Mouse (Mus musculus) G1E (cell line): ENCODE measurements around the gene Pfdn2. TPM values are rescaled to one million over a fixed set of nuclear protein-coding genes. Genes with fewer than 3 reads are reported as not detected.
"Not testable (repeated sequence)": the region's sequence is repeated elsewhere in the genome, so short reads cannot be mapped to it uniquely, and the experiment has no call there.

ENCODE experiments used
- ATAC-seq: 2 replicates; pipeline ENCODE4 v1.8.0; 2016; ENCODE audit warnings: mild to moderate bottlenecking; ENCODE audit not compliant: insufficient number of reproducible peaks, poor library complexity, low FRiP score, severe bottlenecking; ENCODE audit errors: extremely low read depth
- DNase-seq: peaks from one replicate; pipeline ENCODE4 v3.0.0; 2012; ENCODE audit warnings: low spot score
- H3K27me3 ChIP-seq: 2 replicates; pipeline ENCODE4 v1.6.1; 2012; ENCODE audit warnings: mild to moderate bottlenecking, low read length, inconsistent platforms; ENCODE audit not compliant: insufficient read depth
- H3K36me3 ChIP-seq: replicated peaks from 2 replicates; pipeline ENCODE3; 2012; ENCODE audit warnings: mild to moderate bottlenecking, inconsistent platforms
- H3K4me1 ChIP-seq: 2 replicates; pipeline ENCODE4 v1.6.1; 2012; ENCODE audit warnings: low read depth, low read length, inconsistent platforms, mixed read lengths; ENCODE audit not compliant: insufficient read depth
- H3K4me3 ChIP-seq: 2 replicates; pipeline ENCODE4 v1.5.1; 2012; ENCODE audit warnings: low read depth, mild to moderate bottlenecking, inconsistent platforms, low read length, moderate library complexity, mixed read lengths
- H3K9me3 ChIP-seq: replicated peaks from 2 replicates; pipeline ENCODE4 v1.6.1; 2012; ENCODE audit warnings: inconsistent platforms
- CTCF ChIP-seq: IDR thresholded peaks from 2 replicates; pipeline ENCODE4 v1.5.1; 2012; ENCODE audit warnings: low read depth, low read length, inconsistent platforms, mixed read lengths
- GATA1 ChIP-seq: IDR thresholded peaks from 2 replicates; pipeline ENCODE4 v1.6.1; 2012; ENCODE audit warnings: borderline replicate concordance, low read length, inconsistent platforms, mixed read lengths
- GATA2 ChIP-seq: IDR thresholded peaks from 2 replicates; pipeline ENCODE4 v1.6.1; 2012; ENCODE audit warnings: low read depth, low read length, inconsistent platforms, borderline replicate concordance
- POLR2AphosphoS5 ChIP-seq: IDR thresholded peaks from 2 replicates; pipeline ENCODE4 v1.6.1; 2012; ENCODE audit warnings: low read depth, low read length, inconsistent platforms; ENCODE audit not compliant: insufficient replicate concordance
- TAL1 ChIP-seq: conservative IDR thresholded peaks from 2 replicates; pipeline ENCODE4 v1.6.1; 2012; ENCODE audit warnings: low read depth, low read length, inconsistent platforms, mixed read lengths
- polyA plus RNA-seq: library from polyadenylated mRNA; stranded (reverse); fragments of >175 nt; gene quantifications from 2 replicates; pipeline ENCODE4 v1.2.3, GENCODE M21; 2012
- total RNA-seq, 2 experiments: library from RNA; stranded (forward) in 1 of 2; stranded (reverse) in 1 of 2; fragments of 200-1000 nt in 1 of 2; fragments of >200 nt in 1 of 2; fragmentation: Nextera tagmentation in 1 of 2; gene quantifications; 2 replicates each; pipeline ENCODE4 v1.2.3; 2014 to 2017

The Pfdn2 gene
- total and polyA plus RNA-seq, 3 experiments, result 16.9 to 47.3 (median 22.3) TPM

DNA sequence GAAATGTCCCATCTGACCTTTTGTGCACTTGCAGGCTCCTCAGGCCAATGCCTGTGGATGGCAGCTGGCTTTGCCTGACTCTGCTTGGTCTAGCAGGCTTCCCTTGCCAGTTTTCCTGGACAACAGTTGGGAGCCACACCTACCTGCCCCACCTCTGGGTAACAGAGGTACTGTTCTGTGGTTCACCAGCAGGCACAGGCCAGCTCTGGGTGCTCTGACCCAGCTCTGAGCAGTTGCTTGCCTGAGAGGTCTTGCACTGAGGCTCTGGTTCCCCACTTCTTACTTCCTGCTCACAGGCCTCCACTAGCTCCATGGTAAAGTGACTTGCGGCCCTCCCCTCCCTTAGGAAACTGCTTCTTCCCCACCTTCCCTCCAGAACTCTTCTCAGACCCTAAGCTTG is 23.5 kb upstream of the Pfdn2 start:
- no peak overlapping the region for H3K4me3 ChIP-seq
- peaks cover 20% of the 10 kb centered on the region for H3K4me1 ChIP-seq
- no peak for ATAC-seq
- TF ChIP-seq GATA2, result no peak
- peaks cover 45% of the 10 kb centered on the region for H3K36me3 ChIP-seq
- no peak for DNase-seq
- H3K9me3 ChIP-seq, result no peaks in the 10 kb centered on the region
- no peaks in the 10 kb centered on the region for H3K27me3 ChIP-seq

DNA sequence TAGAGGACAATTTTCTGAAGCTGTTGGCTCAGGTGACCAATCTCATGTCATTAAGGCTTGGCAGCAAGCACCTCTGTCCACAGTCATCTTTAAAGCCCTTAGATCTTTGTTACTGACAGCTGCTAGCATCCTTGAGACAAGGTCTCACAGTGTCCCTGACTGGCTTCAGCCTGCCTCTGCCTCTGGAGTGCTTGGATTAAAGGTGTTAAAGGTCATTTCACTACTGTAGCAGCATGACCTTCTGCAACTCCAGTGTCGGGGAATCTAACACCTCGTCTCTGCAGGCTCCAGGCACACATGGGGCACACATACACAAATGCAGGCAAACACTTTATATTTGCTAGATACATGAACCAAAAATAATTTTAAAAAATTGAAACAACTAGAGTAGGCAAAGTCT is 19.9 kb upstream of the Pfdn2 start:
- Histone ChIP-seq H3K9me3 (no peaks in the 10 kb centered on the region), H3K27me3 (no peaks in the 10 kb centered on the region), H3K4me1 (peaks cover 37% of the 10 kb centered on the region), H3K4me3 (no peak overlapping the region), H3K36me3 (peaks cover 43% of the 10 kb centered on the region)
- no peak for DNase-seq
- TF ChIP-seq GATA1 (no peak), POLR2AphosphoS5 (no peak), CTCF (no peak), TAL1 (no peak), GATA2 (no peak)
- no peak for ATAC-seq

DNA sequence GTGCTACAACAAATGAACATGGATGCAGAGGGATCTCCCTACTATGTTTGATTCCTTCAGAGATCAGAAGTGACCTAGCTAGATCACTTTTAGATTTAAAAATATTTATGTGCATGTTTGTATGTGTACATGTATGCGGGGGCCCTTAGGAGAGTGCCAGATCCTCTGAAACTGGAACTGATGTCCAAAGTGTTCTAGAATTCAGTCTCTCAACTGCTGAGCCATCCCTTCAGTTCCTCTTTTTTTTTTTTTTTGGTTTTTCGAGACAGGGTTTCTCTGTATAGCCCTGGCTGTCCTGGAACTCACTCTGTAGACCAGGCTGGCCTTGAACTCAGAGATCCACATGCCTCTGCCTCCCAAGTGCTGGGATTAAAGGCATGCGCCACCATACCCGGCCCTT is 18.9 kb upstream of the Pfdn2 start:
- not testable (repeated sequence) for DNase-seq, H3K4me3 ChIP-seq, ATAC-seq, H3K9me3 ChIP-seq, H3K27me3 ChIP-seq
- H3K36me3 ChIP-seq, result peaks cover 46% of the 10 kb centered on the region
- H3K4me1 ChIP-seq, result peaks cover 45% of the 10 kb centered on the region

DNA sequence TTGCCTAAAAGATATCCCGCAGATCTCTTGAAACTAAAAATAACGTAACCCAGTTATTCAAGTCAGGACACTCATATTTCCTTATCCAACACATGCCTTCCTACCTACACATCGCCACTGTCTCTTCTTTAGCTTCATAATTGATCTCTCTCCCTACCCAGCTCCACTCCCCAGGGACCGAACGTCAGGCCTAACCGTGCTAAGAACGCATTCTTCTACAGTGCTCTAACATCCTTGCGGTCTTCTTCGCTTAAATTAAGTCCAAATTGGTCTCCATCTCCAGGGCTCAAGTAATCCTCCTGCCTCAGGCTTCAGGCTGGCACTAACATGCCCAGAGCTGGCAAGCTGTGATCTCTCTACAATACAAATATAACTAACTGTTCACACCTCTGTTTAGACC is 17.2 kb upstream of the Pfdn2 start:
- DNase-seq, result no peak
- Histone ChIP-seq H3K9me3 (no peaks in the 10 kb centered on the region), H3K4me3 (peak overlapping the region; percentile 90), H3K36me3 (peaks cover 48% of the 10 kb centered on the region), H3K4me1 (peaks cover 49% of the 10 kb centered on the region), H3K27me3 (no peaks in the 10 kb centered on the region)
- TF ChIP-seq CTCF, result no peak
- no peak for TF ChIP-seq TAL1
- TF ChIP-seq GATA2, result no peak
- no peak for ATAC-seq

DNA sequence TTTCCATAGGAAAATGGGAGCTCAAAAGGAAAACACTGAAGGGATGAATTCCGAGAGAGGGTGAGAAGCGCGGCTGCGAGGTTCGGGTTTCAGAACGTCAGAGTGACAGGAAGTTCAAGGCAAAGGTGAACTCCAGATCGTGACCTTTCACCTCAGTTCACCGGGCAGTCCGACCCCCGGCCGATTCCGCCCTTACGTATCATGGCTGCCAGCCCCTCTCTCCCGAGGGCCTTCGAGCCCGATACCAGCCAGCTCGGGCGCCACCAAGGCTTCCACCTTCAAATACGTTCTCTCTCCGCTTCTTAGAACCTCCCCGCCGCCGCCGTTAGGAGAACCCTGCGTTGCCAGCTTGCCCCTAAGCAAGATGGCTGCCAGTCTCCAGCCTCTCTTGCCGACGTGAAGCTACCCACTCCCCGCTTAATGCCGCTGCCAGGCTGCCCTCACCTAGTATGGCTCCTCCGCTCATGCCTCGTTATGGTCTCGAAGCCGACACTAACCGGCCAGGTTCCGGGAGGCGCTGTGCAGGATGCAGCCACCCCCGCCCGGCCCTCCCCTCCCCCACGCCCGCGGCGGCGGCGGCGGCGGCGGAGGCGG is 16.5 kb upstream of the Pfdn2 start, which contains the start of gene Dedd:
TSS of gene Dedd (plus strand) at position 307 of the 594 bp plus-strand sequence.
- peak; percentile 95 for ATAC-seq
- peaks cover 51% of the 10 kb centered on the region for H3K36me3 ChIP-seq
- no peaks in the 10 kb centered on the region for H3K27me3 ChIP-seq
- TF ChIP-seq POLR2AphosphoS5 (no peak), GATA1 (no peak), TAL1 (no peak), GATA2 (no peak), CTCF (no peak)
- H3K4me1 ChIP-seq, result peaks cover 54% of the 10 kb centered on the region
- peak; percentile 76 for DNase-seq
- no peaks in the 10 kb centered on the region for H3K9me3 ChIP-seq
- peak within 1 kb of the TSS; percentile 90 for H3K4me3 ChIP-seq

DNA sequence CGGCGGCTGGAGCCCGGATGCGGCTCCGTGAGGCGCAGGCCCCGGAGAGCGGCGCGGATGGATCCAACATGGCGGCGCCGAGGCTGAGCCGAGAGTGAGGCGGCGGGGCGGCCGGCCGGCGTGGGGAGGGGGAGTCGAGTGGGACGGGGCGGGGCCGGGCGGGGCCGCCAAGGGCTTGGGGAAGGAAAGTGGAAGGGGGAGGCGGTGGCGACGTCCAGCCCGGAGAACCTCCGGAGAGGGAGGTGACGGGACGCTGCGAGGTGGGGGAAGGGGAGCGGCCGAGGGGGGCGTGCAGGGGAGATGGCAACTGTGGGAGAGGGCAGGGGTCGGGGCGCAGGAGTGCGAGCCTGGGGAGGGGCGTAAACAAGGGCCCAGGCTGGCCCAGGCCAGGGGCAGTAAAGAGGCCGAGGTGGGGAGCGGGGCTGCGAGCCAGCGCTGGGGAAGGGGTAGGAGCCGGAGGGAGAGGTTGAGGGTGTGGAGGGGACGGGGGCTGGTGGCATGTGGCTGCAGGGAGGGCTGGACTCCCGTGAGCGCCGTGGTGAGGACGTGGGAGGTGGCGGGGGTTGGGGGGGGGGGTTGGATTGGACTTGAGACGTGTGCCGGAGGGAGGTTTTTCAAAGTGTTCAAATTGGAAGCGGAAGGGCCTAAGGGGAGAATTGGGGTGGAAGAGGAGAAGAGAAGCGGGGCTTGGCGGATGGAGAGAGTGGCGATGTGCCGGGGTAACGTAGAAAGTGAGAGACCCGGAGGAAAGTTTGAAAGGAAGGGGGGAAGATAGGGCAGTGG is 15.8 kb upstream of the Pfdn2 start:
- H3K36me3 ChIP-seq, result peaks cover 54% of the 10 kb centered on the region
- H3K4me1 ChIP-seq, result peaks cover 57% of the 10 kb centered on the region
- H3K4me3 ChIP-seq, result peak overlapping the region; percentile 90
- no peaks in the 10 kb centered on the region for H3K9me3 ChIP-seq
- ATAC-seq (no peak), DNase-seq (peak; percentile 79)
- TF ChIP-seq GATA1 (no peak), CTCF (no peak), TAL1 (no peak), POLR2AphosphoS5 (no peak), GATA2 (no peak)
- no peaks in the 10 kb centered on the region for H3K27me3 ChIP-seq

DNA sequence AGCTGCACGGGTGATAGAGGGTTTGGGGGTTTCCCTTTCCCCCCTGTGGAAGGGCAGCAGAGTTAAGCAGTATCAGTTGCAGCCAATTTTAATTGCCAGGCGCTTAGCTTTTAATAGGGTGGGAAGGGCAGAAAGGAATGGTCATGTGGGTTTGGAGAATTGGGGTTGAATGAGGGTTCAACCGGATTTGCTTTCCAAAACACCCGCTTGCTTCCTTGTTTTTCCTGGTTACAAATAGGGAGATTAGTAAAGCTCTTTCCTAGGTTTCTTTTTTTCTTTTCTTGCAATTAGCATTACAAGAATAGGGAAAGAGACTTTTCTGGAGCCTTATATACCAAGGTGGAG is 15.3 kb upstream of the Pfdn2 start:
- Histone ChIP-seq H3K27me3 (no peaks in the 10 kb centered on the region), H3K4me1 (peaks cover 54% of the 10 kb centered on the region), H3K9me3 (no peaks in the 10 kb centered on the region), H3K36me3 (peaks cover 52% of the 10 kb centered on the region), H3K4me3 (peak overlapping the region; percentile 90)
- DNase-seq (no peak), ATAC-seq (no peak)
- TF ChIP-seq POLR2AphosphoS5, result no peak
- no peak for TF ChIP-seq TAL1
- TF ChIP-seq GATA1, result no peak
- TF ChIP-seq GATA2, result no peak
- no peak for TF ChIP-seq CTCF
